Mouse (Mus musculus): Measurements from ENCODE around the gene Csf2rb2. TPM values are rescaled to one million over a fixed set of nuclear protein-coding genes. Genes with fewer than 3 reads are reported as not detected.

The Csf2rb2 gene
- polyA plus RNA-seq (2014; fragmentation: Illumina TruSeq; extraction: RNeasy Lipid Tissue Mini Kit (QIAGEN cat#74804); ENCODE audit: low read depth, low replicate concordance), result 1.7 TPM

GRCm38 (mm10) chr15:78305341-78305933 lies at the start of gene Csf2rb2:
TSS of gene Csf2rb2 (minus strand) at chr15:78305721.

GRCm38 (mm10) chr15:78325671-78326339 lies 20.3 kb upstream of the Csf2rb2 start, which contains the start of gene Csf2rb:
TSS of gene Csf2rb (plus strand) at chr15:78325752.

DNA sequence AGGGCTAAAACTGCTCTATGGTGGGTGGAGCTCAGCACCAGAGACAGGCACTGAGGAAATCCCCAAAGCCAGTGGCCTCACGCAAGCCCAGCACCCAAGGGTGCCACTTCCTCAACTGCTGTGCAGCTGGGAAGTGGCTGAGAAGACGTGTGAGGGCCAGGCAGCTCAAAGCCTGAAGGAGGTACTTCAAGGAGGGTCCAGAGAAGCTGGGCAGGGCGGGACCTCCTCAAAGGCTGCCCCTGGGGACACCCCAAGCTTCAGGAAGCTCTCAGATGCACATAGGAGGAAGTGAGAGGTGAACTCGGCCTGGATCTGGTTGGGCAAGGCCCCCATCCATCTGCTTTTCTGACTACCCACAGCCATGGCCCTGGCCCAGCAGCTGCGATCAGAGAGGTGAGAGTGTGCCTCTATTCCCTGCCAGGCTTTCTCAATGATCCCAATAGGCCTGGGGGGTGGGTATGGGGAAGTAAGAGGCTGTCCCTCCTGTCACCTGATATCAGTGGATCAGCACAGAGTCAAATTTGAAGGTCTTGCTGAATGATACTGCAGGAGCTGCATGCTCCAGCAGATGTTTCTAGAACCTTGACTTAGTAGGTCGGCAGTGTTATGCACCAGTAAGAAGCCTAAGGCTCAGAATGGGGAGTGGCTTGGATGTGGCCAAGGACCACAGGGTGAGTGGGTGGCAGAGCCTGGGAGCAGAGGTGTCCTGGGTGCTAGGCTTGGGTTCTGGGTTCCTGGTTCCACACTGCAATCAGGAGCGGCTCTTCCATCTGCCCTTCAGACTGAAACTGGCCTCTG lies 60.6 kb downstream of the Csf2rb2 start, which contains the start of gene Ncf4:
Gene Ncf4 (plus strand): TSS at position 107 of the 798 bp plus-strand sequence.

Other genes starting within 250 kb of the Csf2rb2 start
- gene Cacng2, start 185.7 kb downstream of the Csf2rb2 start, polyA plus RNA-seq (2014; fragmentation: Illumina TruSeq; extraction: RNeasy Lipid Tissue Mini Kit (QIAGEN cat#74804); ENCODE audit: low read depth, low replicate concordance), result 0.06 TPM
- gene Ift27, start 131.6 kb downstream of the Csf2rb2 start, polyA plus RNA-seq (2014; fragmentation: Illumina TruSeq; extraction: RNeasy Lipid Tissue Mini Kit (QIAGEN cat#74804); ENCODE audit: low read depth, low replicate concordance), result 5.5 TPM
- gene Pvalb, start 99.3 kb downstream of the Csf2rb2 start, polyA plus RNA-seq (2014; fragmentation: Illumina TruSeq; extraction: RNeasy Lipid Tissue Mini Kit (QIAGEN cat#74804); ENCODE audit: low read depth, low replicate concordance), result not detected
- not detected for gene Ncf4, start 60.9 kb downstream of the Csf2rb2 start, polyA plus RNA-seq (2014; fragmentation: Illumina TruSeq; extraction: RNeasy Lipid Tissue Mini Kit (QIAGEN cat#74804); ENCODE audit: low read depth, low replicate concordance)
- 2.7 TPM for gene Csf2rb, start 20.0 kb upstream of the Csf2rb2 start, polyA plus RNA-seq (2014; fragmentation: Illumina TruSeq; extraction: RNeasy Lipid Tissue Mini Kit (QIAGEN cat#74804); ENCODE audit: low read depth, low replicate concordance)
- not detected for gene Tex33, start 90.2 kb upstream of the Csf2rb2 start, polyA plus RNA-seq (2014; fragmentation: Illumina TruSeq; extraction: RNeasy Lipid Tissue Mini Kit (QIAGEN cat#74804); ENCODE audit: low read depth, low replicate concordance)
- gene Tst, start 100.2 kb upstream of the Csf2rb2 start, polyA plus RNA-seq (2014; fragmentation: Illumina TruSeq; extraction: RNeasy Lipid Tissue Mini Kit (QIAGEN cat#74804); ENCODE audit: low read depth, low replicate concordance), result 8.8 TPM
- 4.1 TPM for gene Mpst, start 100.7 kb upstream of the Csf2rb2 start, polyA plus RNA-seq (2014; fragmentation: Illumina TruSeq; extraction: RNeasy Lipid Tissue Mini Kit (QIAGEN cat#74804); ENCODE audit: low read depth, low replicate concordance)
- gene Kctd17, start 122.8 kb upstream of the Csf2rb2 start, polyA plus RNA-seq (2014; fragmentation: Illumina TruSeq; extraction: RNeasy Lipid Tissue Mini Kit (QIAGEN cat#74804); ENCODE audit: low read depth, low replicate concordance), result 5.5 TPM
- gene Tmprss6, start 162.9 kb upstream of the Csf2rb2 start, polyA plus RNA-seq (2014; fragmentation: Illumina TruSeq; extraction: RNeasy Lipid Tissue Mini Kit (QIAGEN cat#74804); ENCODE audit: low read depth, low replicate concordance), result not detected
- 0.44 TPM for gene Il2rb, start 189.6 kb upstream of the Csf2rb2 start, polyA plus RNA-seq (2014; fragmentation: Illumina TruSeq; extraction: RNeasy Lipid Tissue Mini Kit (QIAGEN cat#74804); ENCODE audit: low read depth, low replicate concordance)
- 15.3 TPM for gene C1qtnf6, start 225.7 kb upstream of the Csf2rb2 start, polyA plus RNA-seq (2014; fragmentation: Illumina TruSeq; extraction: RNeasy Lipid Tissue Mini Kit (QIAGEN cat#74804); ENCODE audit: low read depth, low replicate concordance)
- 0.16 TPM for gene Sstr3, start 239.0 kb upstream of the Csf2rb2 start, polyA plus RNA-seq (2014; fragmentation: Illumina TruSeq; extraction: RNeasy Lipid Tissue Mini Kit (QIAGEN cat#74804); ENCODE audit: low read depth, low replicate concordance)

All from sigmoid colon, adult 10 weeks (tissue).